Mouse (Mus musculus) thymus, postnatal 0 days (tissue): ENCODE measurements at regions not wholly inside any gene's neighbourhood (a gene's known extent, or its start where the extent isn't known, plus 50 kb on each side); places are given as distances from the start of the nearest gene placed in this dataset.

Experiments
- DNase-seq: peaks from one replicate; pipeline ENCODE4 v3.0.0-alpha.2; 2015; ENCODE audit warnings: low spot score

DNA sequence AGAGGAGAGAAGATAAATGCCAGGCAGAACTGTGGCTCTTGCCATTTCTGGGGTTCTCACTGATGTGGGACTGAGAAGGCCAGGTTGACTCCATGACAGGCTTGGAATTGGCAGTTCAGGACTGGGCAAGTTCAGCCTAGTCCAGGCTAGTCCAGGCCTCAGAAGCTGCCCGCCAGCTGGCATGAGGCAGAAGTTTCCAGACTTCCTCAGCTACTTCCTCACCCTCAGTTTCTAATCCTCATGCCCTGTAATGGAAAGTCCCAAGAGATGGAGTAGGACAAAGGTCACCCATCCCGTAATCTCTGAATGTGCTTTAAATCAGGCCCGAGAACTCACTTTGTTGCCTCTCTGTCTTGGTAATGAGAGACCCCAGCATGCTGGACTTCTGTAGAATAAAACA, 58.6 kb upstream of the Prok2 start:
- DNase-seq = no peak

DNA sequence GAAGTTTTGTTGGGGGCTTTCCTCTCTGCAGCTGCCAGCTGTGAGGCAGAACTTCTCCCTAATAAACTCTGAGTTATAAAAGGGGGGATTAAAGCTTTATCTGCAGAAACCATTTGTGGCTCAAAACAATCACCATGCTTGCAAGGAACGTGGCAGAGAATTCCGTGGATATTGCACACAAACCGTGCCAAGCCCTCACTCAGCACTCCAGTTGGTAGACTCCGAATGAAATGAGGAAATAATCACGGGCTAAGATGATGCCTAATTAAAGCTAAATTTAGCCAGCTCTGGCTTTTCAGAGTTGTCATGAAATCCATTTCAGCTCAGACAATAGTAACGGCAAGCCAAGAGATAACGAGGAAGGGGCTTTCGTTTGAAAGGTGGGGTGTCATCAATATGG, 58.1 kb upstream of the Prok2 start:
- no peak for DNase-seq

DNA sequence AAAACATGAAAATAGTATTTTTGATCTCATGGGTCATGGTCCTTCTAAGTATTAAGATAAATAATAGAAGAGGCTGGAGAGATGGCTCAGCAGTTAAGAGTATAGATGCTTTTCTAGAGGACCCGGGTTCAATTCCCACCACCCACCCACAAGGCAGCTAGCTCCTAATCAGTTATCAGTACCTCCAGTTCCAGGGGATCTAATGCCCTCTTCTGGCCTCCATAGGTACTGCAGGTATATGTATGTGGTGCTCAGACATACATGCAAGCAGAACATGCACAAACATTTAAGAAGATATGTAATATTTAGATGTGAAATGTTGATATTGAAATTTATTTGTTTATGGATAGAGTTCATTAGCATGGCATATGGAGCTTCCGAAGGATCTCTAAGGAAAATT, 56.8 kb upstream of the Prok2 start:
- DNase-seq = peak; percentile 16
